Mouse (Mus musculus) midbrain, embryonic 12.5 days (tissue): ENCODE results near the gene Krt73. TPM values are rescaled to one million over a fixed set of nuclear protein-coding genes. Genes with fewer than 3 reads are reported as not detected.

Experiments
- ATAC-seq: fragments of 200-750 bp; cut with Nextera tagmentation; 2 replicates; pipeline ENCODE4 v1.8.0; 2017; ENCODE audit warnings: low read depth, moderate TSS enrichment, moderate library complexity; ENCODE audit not compliant: low FRiP score
- H3K27ac ChIP-seq: fragments of 300-500 bp; sonication (generic); replicated peaks from 2 replicates; pipeline ENCODE4 v1.5.1; 2016; ENCODE audit warnings: mild to moderate bottlenecking
- H3K27me3 ChIP-seq: fragments of 300-500 bp; sonication (generic); 2 replicates; pipeline ENCODE4 v1.6.1; 2016; ENCODE audit warnings: mild to moderate bottlenecking
- H3K36me3 ChIP-seq: fragments of 300-500 bp; sonication (generic); 2 replicates; pipeline ENCODE4 v1.6.1; 2016
- H3K4me1 ChIP-seq: fragments of 300-500 bp; sonication (generic); 2 replicates; pipeline ENCODE4 v1.6.1; 2016
- H3K4me2 ChIP-seq: fragments of 300-500 bp; sonication (generic); replicated peaks from 2 replicates; pipeline ENCODE4 v1.6.1; 2016; ENCODE audit warnings: mild to moderate bottlenecking, moderate library complexity
- H3K4me3 ChIP-seq: fragments of 300-500 bp; sonication (generic); 2 replicates; pipeline ENCODE4 v1.5.1; 2016; ENCODE audit warnings: mild to moderate bottlenecking
- H3K9ac ChIP-seq: fragments of 300-500 bp; sonication (generic); replicated peaks from 2 replicates; pipeline ENCODE4 v1.6.1; 2016; ENCODE audit warnings: mild to moderate bottlenecking, moderate library complexity
- H3K9me3 ChIP-seq: fragments of 300-500 bp; sonication (generic); 2 replicates; pipeline ENCODE4 v1.6.1; 2016; ENCODE audit warnings: mild to moderate bottlenecking
- whole genome bisulfite sequencing: fragments of 180-500 bp; shearing (Covaris S2); methylation state at CpG from one replicate; pipeline ENCODE4 v1.1.7; 2016; 5-methylcytosine and 5-hydroxymethylcytosine counted together
- polyA plus RNA-seq: library from polyadenylated mRNA; unstranded; fragments of >200 nt; fragmentation: Nextera tagmentation; extraction: Ambion mirVana; gene quantifications from 2 replicates; pipeline ENCODE4 v1.2.1, GENCODE M21; 2016

Gene Krt73
- polyA plus RNA-seq = 0.34 TPM in 2 replicates

- no peak within 1 kb of the TSS for H3K4me3 ChIP-seq
- 78% methylated on average over 6 of the region's 6 CpGs for WGBS
- no peaks in the 10 kb centered on the region for H3K9me3 ChIP-seq
- peaks cover 8% of the 10 kb centered on the region; the same call in 1 of the 2 replicates for H3K4me1 ChIP-seq
- no peaks in the 10 kb centered on the region for H3K27me3 ChIP-seq
- no peak for ATAC-seq
- H3K36me3 ChIP-seq = no peaks in the 10 kb centered on the region
- H3K4me2 ChIP-seq = no peak within 1 kb of the TSS
- no peak within 1 kb of the TSS; the same call in 1 of the 2 replicates for H3K27ac ChIP-seq
- H3K9ac ChIP-seq = no peak within 1 kb of the TSS
Measured at GRCm38 (mm10) chr15:101802296-101802835, at the start of gene Krt73. Gene Krt73 (minus strand): TSS chr15:101802346.

GRCm38 (mm10) chr15:101850694-101851093, 48.5 kb upstream of the Krt73 start, which contains the start of gene Krt1:
Gene Krt1 (minus strand): TSS chr15:101850794.
- 89% methylated on average over 6 of the region's 6 CpGs for WGBS
- Histone ChIP-seq H3K4me2 (no peak within 1 kb of the TSS), H3K9me3 (no peaks in the 10 kb centered on the region), H3K27ac (no peak within 1 kb of the TSS), H3K27me3 (peaks cover 34% of the 10 kb centered on the region; the same call in 1 of the 2 replicates), H3K4me3 (no peak within 1 kb of the TSS), H3K9ac (no peak within 1 kb of the TSS), H3K4me1 (peaks cover 15% of the 10 kb centered on the region), H3K36me3 (no peaks in the 10 kb centered on the region)
- no peak for ATAC-seq

- Histone ChIP-seq H3K4me3 (peak overlapping the region; percentile 56), H3K27ac (peak overlapping the region; percentile 65), H3K9ac (peak overlapping the region; percentile 75), H3K36me3 (no peaks in the 10 kb centered on the region), H3K9me3 (no peaks in the 10 kb centered on the region), H3K4me1 (peaks cover 10% of the 10 kb centered on the region; the same call in 1 of the 2 replicates), H3K4me2 (peak overlapping the region; percentile 72), H3K27me3 (peaks cover 30% of the 10 kb centered on the region)
- under 1% methylated on average over 36 of the region's 37 CpGs for WGBS
- ATAC-seq = peak; percentile 72
Measured at GRCm38 (mm10) chr15:101845971-101846403, 43.8 kb upstream of the Krt73 start.

GRCm38 (mm10) chr15:101843192-101843591, 41.0 kb upstream of the Krt73 start:
- no peak overlapping the region for H3K4me2 ChIP-seq
- no peaks in the 10 kb centered on the region for H3K36me3 ChIP-seq
- H3K27ac ChIP-seq = no peak overlapping the region
- no peaks in the 10 kb centered on the region for H3K9me3 ChIP-seq
- ATAC-seq = no peak
- no peak overlapping the region for H3K4me3 ChIP-seq
- WGBS = 67% methylated on average over 9 of the region's 9 CpGs
- H3K4me1 ChIP-seq = peaks cover 10% of the 10 kb centered on the region; the same call in 1 of the 2 replicates
- peaks cover 26% of the 10 kb centered on the region for H3K27me3 ChIP-seq
- no peak overlapping the region for H3K9ac ChIP-seq

- Histone ChIP-seq H3K4me1 (no peaks in the 10 kb centered on the region), H3K9me3 (no peaks in the 10 kb centered on the region), H3K4me2 (no peak overlapping the region), H3K4me3 (no peak overlapping the region), H3K27me3 (no peaks in the 10 kb centered on the region), H3K36me3 (no peaks in the 10 kb centered on the region), H3K9ac (no peak overlapping the region), H3K27ac (no peak overlapping the region)
- WGBS = 57% methylated on average over 5 of the region's 5 CpGs
- ATAC-seq = no peak
Measured at GRCm38 (mm10) chr15:101834784-101835328, 32.7 kb upstream of the Krt73 start.

- Histone ChIP-seq H3K4me2 (no peak overlapping the region), H3K36me3 (no peaks in the 10 kb centered on the region), H3K9me3 (no peaks in the 10 kb centered on the region), H3K27ac (no peak overlapping the region), H3K4me1 (no peaks in the 10 kb centered on the region), H3K9ac (no peak overlapping the region), H3K27me3 (no peaks in the 10 kb centered on the region), H3K4me3 (no peak overlapping the region)
- WGBS = 46% methylated on average over 6 of the region's 6 CpGs
- no peak for ATAC-seq
Measured at GRCm38 (mm10) chr15:101833131-101833530, 31.0 kb upstream of the Krt73 start.

GRCm38 (mm10) chr15:101829441-101829840, 27.3 kb upstream of the Krt73 start:
- no peak overlapping the region for H3K4me2 ChIP-seq
- H3K9ac ChIP-seq = no peak overlapping the region
- H3K27me3 ChIP-seq = no peaks in the 10 kb centered on the region
- H3K9me3 ChIP-seq = no peaks in the 10 kb centered on the region
- 59% methylated on average over 5 of the region's 5 CpGs for WGBS
- H3K4me1 ChIP-seq = no peaks in the 10 kb centered on the region
- no peak overlapping the region for H3K4me3 ChIP-seq
- no peak overlapping the region for H3K27ac ChIP-seq
- H3K36me3 ChIP-seq = no peaks in the 10 kb centered on the region
- ATAC-seq = no peak

GRCm38 (mm10) chr15:101821786-101822185, 19.6 kb upstream of the Krt73 start:
- no peaks in the 10 kb centered on the region for H3K27me3 ChIP-seq
- ATAC-seq = no peak
- no peak overlapping the region for H3K27ac ChIP-seq
- H3K36me3 ChIP-seq = no peaks in the 10 kb centered on the region
- H3K4me1 ChIP-seq = no peaks in the 10 kb centered on the region
- H3K9me3 ChIP-seq = no peaks in the 10 kb centered on the region
- 38% methylated on average over 3 of the region's 3 CpGs for WGBS
- H3K9ac ChIP-seq = no peak overlapping the region
- H3K4me2 ChIP-seq = no peak overlapping the region
- no peak overlapping the region for H3K4me3 ChIP-seq

GRCm38 (mm10) chr15:101817875-101818274, 15.7 kb upstream of the Krt73 start, which contains the start of gene Krt2:
Gene Krt2 (minus strand): TSS chr15:101818169.
- no peak within 1 kb of the TSS for H3K4me3 ChIP-seq
- no peak within 1 kb of the TSS for H3K4me2 ChIP-seq
- H3K9ac ChIP-seq = no peak within 1 kb of the TSS
- no peak within 1 kb of the TSS for H3K27ac ChIP-seq
- no peaks in the 10 kb centered on the region for H3K9me3 ChIP-seq
- no peak for ATAC-seq
- no peaks in the 10 kb centered on the region for H3K36me3 ChIP-seq
- no peaks in the 10 kb centered on the region for H3K4me1 ChIP-seq
- no peaks in the 10 kb centered on the region for H3K27me3 ChIP-seq
- WGBS = 86% methylated on average over 16 of the region's 16 CpGs

- ATAC-seq = peak; percentile 34; the same call in 1 of the 2 replicates
- no peaks in the 10 kb centered on the region for H3K36me3 ChIP-seq
- WGBS = 69% methylated on average over 11 of the region's 11 CpGs
- no peak overlapping the region for H3K27ac ChIP-seq
- H3K9me3 ChIP-seq = no peaks in the 10 kb centered on the region
- no peak overlapping the region for H3K4me2 ChIP-seq
- H3K4me1 ChIP-seq = peaks cover 8% of the 10 kb centered on the region; the same call in 1 of the 2 replicates
- H3K27me3 ChIP-seq = no peaks in the 10 kb centered on the region
- H3K9ac ChIP-seq = no peak overlapping the region
- no peak overlapping the region for H3K4me3 ChIP-seq
Measured at GRCm38 (mm10) chr15:101803052-101803822, 1.1 kb upstream of the Krt73 start.

GRCm38 (mm10) chr15:101790867-101791266, 11.3 kb downstream of the Krt73 start:
- 29% methylated on average over 3 of the region's 3 CpGs for WGBS
- no peak overlapping the region for H3K27ac ChIP-seq

GRCm38 (mm10) chr15:101786360-101786759, 15.8 kb downstream of the Krt73 start, which contains the start of gene Krt72:
Gene Krt72 (minus strand): TSS chr15:101786460.
- no peak within 1 kb of the TSS for H3K4me3 ChIP-seq
- no peak for ATAC-seq
- WGBS = 91% methylated on average over 18 of the region's 18 CpGs
- no peak within 1 kb of the TSS for H3K9ac ChIP-seq
- no peaks in the 10 kb centered on the region for H3K9me3 ChIP-seq
- no peak within 1 kb of the TSS for H3K4me2 ChIP-seq
- peaks cover 7% of the 10 kb centered on the region; the same call in 1 of the 2 replicates for H3K4me1 ChIP-seq
- no peaks in the 10 kb centered on the region for H3K36me3 ChIP-seq
- H3K27me3 ChIP-seq = no peaks in the 10 kb centered on the region
- H3K27ac ChIP-seq = no peak within 1 kb of the TSS

More at GRCm38 (mm10) chr15:101790867-101791266, 11.3 kb downstream of the Krt73 start:
- Histone ChIP-seq H3K36me3 (no peaks in the 10 kb centered on the region), H3K9me3 (no peaks in the 10 kb centered on the region), H3K4me1 (peaks cover 8% of the 10 kb centered on the region; the same call in 1 of the 2 replicates), H3K4me2 (no peak overlapping the region), H3K27me3 (no peaks in the 10 kb centered on the region), H3K9ac (no peak overlapping the region), H3K4me3 (no peak overlapping the region)
- ATAC-seq = no peak
